Mouse (Mus musculus): ENCODE measurements around the gene Acsl4. TPM values are rescaled to one million over a fixed set of nuclear protein-coding genes. Genes with fewer than 3 reads are reported as not detected.

The Acsl4 gene
- polyA plus RNA-seq, 2 experiments = 6.4 to 16.1 TPM

DNA sequence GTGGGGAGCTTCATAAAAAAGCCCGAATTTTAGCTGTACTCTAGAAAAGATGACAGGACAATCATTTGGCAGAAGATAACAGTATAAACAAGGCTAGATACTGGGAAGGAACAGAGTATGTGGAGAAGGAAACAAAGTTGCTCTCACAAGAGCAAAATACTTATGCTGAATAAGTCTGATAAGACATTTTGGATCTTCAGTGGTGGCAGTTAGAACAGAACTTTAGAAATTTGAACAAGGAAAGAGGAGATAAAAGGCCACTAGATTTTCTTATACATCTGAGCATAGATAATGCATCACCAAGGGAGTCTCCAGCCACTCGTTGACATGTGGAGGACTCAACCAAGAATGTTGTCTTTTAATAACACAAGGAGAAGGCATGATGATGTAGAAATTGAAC, 23.5 kb upstream of the Acsl4 start:
- Histone ChIP-seq H3K27me3 (ENCODE audit: control insufficient read depth, insufficient read depth, low read length) (no peaks in the 10 kb centered on the region), H3K4me3 (ENCODE audit: insufficient read depth in 1 of 2, low read depth in 2 of 2, low read length in 2 of 2) (no peak overlapping the region), H3K4me1 (replicated peaks; ENCODE audit: control insufficient read depth in 2 of 2, insufficient read depth in 2 of 2, low read length in 1 of 2) (peaks cover 2 to 9% of the 10 kb centered on the region in 2 experiments; a peak in 2 of 4 replicates), H3K36me3 (replicated peaks; ENCODE audit: control insufficient read depth, insufficient read depth, low read depth) (no peaks in the 10 kb centered on the region), H3K4me2 (ENCODE audit: low read depth) (no peak overlapping the region), H3K9me3 (ENCODE audit: control insufficient read depth, low read length) (no peaks in the 10 kb centered on the region), H3K9ac (replicated peaks) (no peak overlapping the region), H3K27ac (no peak overlapping the region)
- WGBS (ENCODE audit: insufficient replicate concordance) = 13% methylated on average over 2 of the region's 2 CpGs
- TF ChIP-seq CTCF (IDR thresholded peaks at IDR 0.05; ENCODE audit: low read depth) = no peak
- TF ChIP-seq EP300 (IDR thresholded peaks at IDR 0.05; ENCODE audit: low read depth) = peak; percentile 69
- DNase-seq (ENCODE audit: low read depth in 3 of 3, low spot score in 3 of 3) (no peak), ATAC-seq (ENCODE audit: insufficient read depth) (peak; percentile 72)

DNA sequence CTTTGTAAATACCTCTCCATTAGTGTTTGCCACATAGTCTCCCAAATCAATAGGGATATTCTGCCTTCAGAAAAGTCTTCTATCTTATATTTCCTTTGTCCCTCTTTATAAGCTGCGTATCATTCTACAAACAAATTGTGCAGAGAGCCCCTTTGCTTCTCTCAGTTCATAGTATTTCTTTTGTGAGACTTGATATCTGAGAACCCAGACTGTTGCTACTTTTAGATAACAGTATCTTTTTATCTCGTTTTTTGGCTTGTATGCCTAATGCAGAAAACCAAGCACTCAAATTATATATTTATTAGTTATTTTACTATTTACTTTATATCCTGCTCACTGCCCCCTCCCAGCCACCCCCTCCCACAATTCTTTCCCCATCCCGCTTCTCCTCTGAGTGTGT, 19.7 kb upstream of the Acsl4 start:
- no peak overlapping the region for H3K27ac ChIP-seq
- H3K9me3 ChIP-seq (ENCODE audit: control insufficient read depth, low read length) = no peaks in the 10 kb centered on the region
- no peaks in the 10 kb centered on the region for H3K27me3 ChIP-seq (ENCODE audit: control insufficient read depth, insufficient read depth, low read length)
- TF ChIP-seq EP300 (IDR thresholded peaks at IDR 0.05; ENCODE audit: low read depth) = peak; percentile 39; the same call in 1 of the 2 replicates
- TF ChIP-seq CTCF (IDR thresholded peaks at IDR 0.05; ENCODE audit: low read depth) = no peak
- H3K36me3 ChIP-seq (replicated peaks; ENCODE audit: control insufficient read depth, insufficient read depth, low read depth) = no peaks in the 10 kb centered on the region
- H3K4me3 ChIP-seq (ENCODE audit: insufficient read depth in 1 of 2, low read depth in 2 of 2, low read length in 2 of 2) = no peak overlapping the region
- H3K4me1 ChIP-seq (replicated peaks; ENCODE audit: control insufficient read depth in 2 of 2, insufficient read depth in 2 of 2, low read length in 1 of 2) = peaks cover 2 to 12% of the 10 kb centered on the region in 2 experiments; a peak in 2 of 4 replicates
- no peak overlapping the region for H3K9ac ChIP-seq (replicated peaks)
- H3K4me2 ChIP-seq (ENCODE audit: low read depth) = no peak overlapping the region
- ATAC-seq (ENCODE audit: insufficient read depth) (peak; percentile 53; the same call in 1 of the 2 replicates), DNase-seq (ENCODE audit: low read depth in 3 of 3, low spot score in 3 of 3) (no peak)
- 34% methylated on average over 3 of the region's 3 CpGs for WGBS (ENCODE audit: insufficient replicate concordance)

DNA sequence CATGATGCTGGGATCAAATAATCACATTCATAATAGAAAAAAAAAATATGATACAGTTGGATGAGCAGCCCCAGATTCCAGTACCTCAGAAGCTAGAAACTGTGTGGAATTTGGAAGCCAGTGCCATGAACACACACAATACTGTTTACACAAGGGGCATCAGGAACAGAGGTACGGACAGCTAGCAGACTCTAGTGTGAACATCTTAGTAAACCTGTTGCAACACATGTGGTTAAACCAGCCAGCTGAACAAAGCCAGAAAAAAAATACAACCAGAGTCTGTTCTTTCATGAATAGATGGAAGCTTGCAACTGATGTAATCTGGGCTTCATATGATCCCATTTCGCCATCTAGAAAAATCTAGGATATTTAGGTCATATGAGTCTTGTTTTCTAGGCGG, 19.0 kb upstream of the Acsl4 start:
- peaks cover 2 to 12% of the 10 kb centered on the region in 2 experiments; a peak in 2 of 4 replicates for H3K4me1 ChIP-seq (replicated peaks; ENCODE audit: control insufficient read depth in 2 of 2, insufficient read depth in 2 of 2, low read length in 1 of 2)
- H3K36me3 ChIP-seq (replicated peaks; ENCODE audit: control insufficient read depth, insufficient read depth, low read depth) = no peaks in the 10 kb centered on the region
- no peak overlapping the region for H3K9ac ChIP-seq (replicated peaks)
- no peaks in the 10 kb centered on the region for H3K9me3 ChIP-seq (ENCODE audit: control insufficient read depth, low read length)
- H3K4me2 ChIP-seq (ENCODE audit: low read depth) = no peak overlapping the region
- WGBS (ENCODE audit: insufficient replicate concordance) = 73% methylated on average over 3 of the region's 3 CpGs
- no peak overlapping the region for H3K4me3 ChIP-seq (ENCODE audit: insufficient read depth in 1 of 2, low read depth in 2 of 2, low read length in 2 of 2)
- no peak overlapping the region for H3K27ac ChIP-seq
- DNase-seq (ENCODE audit: low read depth in 3 of 3, low spot score in 3 of 3) (no peak), ATAC-seq (ENCODE audit: insufficient read depth) (no peak)
- no peaks in the 10 kb centered on the region for H3K27me3 ChIP-seq (ENCODE audit: control insufficient read depth, insufficient read depth, low read length)
- TF ChIP-seq EP300 (IDR thresholded peaks at IDR 0.05; ENCODE audit: low read depth) (no peak), CTCF (IDR thresholded peaks at IDR 0.05; ENCODE audit: low read depth) (no peak)

DNA sequence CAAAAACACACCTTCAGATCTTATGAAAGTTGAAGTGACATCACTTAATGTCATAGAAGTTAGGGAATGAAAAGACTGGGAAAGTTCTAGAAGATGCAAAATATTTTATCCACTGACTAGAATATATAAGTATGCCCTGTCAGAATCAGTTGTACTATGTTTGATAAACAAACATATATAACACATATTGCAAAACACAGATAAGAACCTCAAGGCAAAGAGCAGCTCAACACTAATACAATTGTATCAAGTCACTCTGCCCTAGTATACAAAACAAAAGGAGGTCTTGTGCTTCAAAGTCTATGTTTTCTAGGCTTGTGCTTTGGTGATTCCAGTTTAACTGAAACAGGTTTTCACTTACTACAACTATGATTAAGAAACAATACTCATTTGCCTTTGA, 12.8 kb upstream of the Acsl4 start:
- ATAC-seq (ENCODE audit: insufficient read depth) = 0 out of 2 replicates have a peak, but pooled peaks have one; percentile 35
- Histone ChIP-seq H3K4me1 (replicated peaks; ENCODE audit: control insufficient read depth in 2 of 2, insufficient read depth in 2 of 2, low read length in 1 of 2) (no peaks in the 10 kb centered on the region), H3K4me3 (ENCODE audit: insufficient read depth in 1 of 2, low read depth in 2 of 2, low read length in 2 of 2) (no peak overlapping the region), H3K9ac (replicated peaks) (no peak overlapping the region), H3K4me2 (ENCODE audit: low read depth) (no peak overlapping the region), H3K9me3 (ENCODE audit: control insufficient read depth, low read length) (no peaks in the 10 kb centered on the region), H3K27ac (no peak overlapping the region), H3K36me3 (replicated peaks; ENCODE audit: control insufficient read depth, insufficient read depth, low read depth) (no peaks in the 10 kb centered on the region), H3K27me3 (ENCODE audit: control insufficient read depth, insufficient read depth, low read length) (no peaks in the 10 kb centered on the region)
- TF ChIP-seq CTCF (IDR thresholded peaks at IDR 0.05; ENCODE audit: low read depth) (no peak), EP300 (IDR thresholded peaks at IDR 0.05; ENCODE audit: low read depth) (no peak)
- no peak for DNase-seq (ENCODE audit: low read depth in 3 of 3, low spot score in 3 of 3)

DNA sequence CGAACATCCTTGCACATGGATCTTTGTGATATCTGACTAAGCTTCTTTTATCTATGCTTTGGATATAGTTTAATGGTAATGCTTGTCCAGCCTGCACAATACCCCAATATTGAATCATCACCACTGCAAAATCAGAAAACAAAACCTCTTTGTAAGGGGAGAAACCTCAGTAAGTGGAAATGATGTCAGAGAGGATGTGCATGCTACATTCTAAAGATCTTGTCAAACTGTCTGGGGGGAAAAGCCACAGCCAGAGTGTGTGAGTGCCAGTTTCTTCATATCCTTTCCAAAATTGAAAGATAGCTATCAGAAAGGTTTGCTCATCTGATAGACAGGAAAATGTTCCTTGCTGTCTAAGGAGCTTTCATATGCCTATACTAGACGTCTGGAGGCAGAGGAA, 8.3 kb upstream of the Acsl4 start:
- Histone ChIP-seq H3K27me3 (ENCODE audit: control insufficient read depth, insufficient read depth, low read length) (no peaks in the 10 kb centered on the region), H3K4me2 (ENCODE audit: low read depth) (no peak overlapping the region), H3K9me3 (ENCODE audit: control insufficient read depth, low read length) (no peaks in the 10 kb centered on the region), H3K4me3 (ENCODE audit: insufficient read depth in 1 of 2, low read depth in 2 of 2, low read length in 2 of 2) (no peak overlapping the region), H3K27ac (no peak overlapping the region), H3K4me1 (replicated peaks; ENCODE audit: control insufficient read depth in 2 of 2, insufficient read depth in 2 of 2, low read length in 1 of 2) (no peaks in the 10 kb centered on the region), H3K9ac (replicated peaks) (no peak overlapping the region), H3K36me3 (replicated peaks; ENCODE audit: control insufficient read depth, insufficient read depth, low read depth) (no peaks in the 10 kb centered on the region)
- DNase-seq (ENCODE audit: low read depth in 3 of 3, low spot score in 3 of 3) (no peak), ATAC-seq (ENCODE audit: insufficient read depth) (no peak)
- TF ChIP-seq CTCF (IDR thresholded peaks at IDR 0.05; ENCODE audit: low read depth) = no peak
- no peak for TF ChIP-seq EP300 (IDR thresholded peaks at IDR 0.05; ENCODE audit: low read depth)
- 37% methylated on average over 2 of the region's 2 CpGs for WGBS (ENCODE audit: insufficient replicate concordance)
